Mouse (Mus musculus) thymus, adult 2 months (tissue): ENCODE measurements around the gene Snd1. TPM values are rescaled to one million over a fixed set of nuclear protein-coding genes. Genes with fewer than 3 reads are reported as not detected.

Experiments used
- DNase-seq: peaks from one replicate; pipeline ENCODE4 v3.0.0; 2021
- H3K27ac ChIP-seq: fragments of 200-500 bp; 2 replicates; pipeline ENCODE4 v1.5.1; 2012; ENCODE audit warnings: low read length, control low read depth; ENCODE audit not compliant: control insufficient read depth, insufficient read depth
- H3K27me3 ChIP-seq: fragments of 200-500 bp; 2 replicates; pipeline ENCODE4 v1.6.1; 2012; ENCODE audit warnings: mild to moderate bottlenecking, low read length, moderate library complexity, mixed read lengths; ENCODE audit not compliant: control insufficient read depth, insufficient read depth
- H3K36me3 ChIP-seq: fragments of 200-500 bp; 2 replicates; pipeline ENCODE4 v1.6.1; 2012; ENCODE audit warnings: mild to moderate bottlenecking, low read length, moderate library complexity; ENCODE audit not compliant: control insufficient read depth, insufficient read depth
- H3K4me1 ChIP-seq: fragments of 200-500 bp; replicated peaks from 2 replicates; pipeline ENCODE4 v1.6.1; 2012; ENCODE audit warnings: low read length; ENCODE audit not compliant: control insufficient read depth, insufficient read depth
- H3K4me3 ChIP-seq: fragments of 200-500 bp; 2 replicates; pipeline ENCODE4 v1.5.1; 2012; ENCODE audit warnings: mild to moderate bottlenecking, low read length, control low read depth, moderate library complexity; ENCODE audit not compliant: control insufficient read depth, insufficient read depth
- CTCF ChIP-seq: fragments of 200-500 bp; IDR thresholded peaks from 2 replicates; pipeline ENCODE4 v1.5.1; 2012; ENCODE audit warnings: mild to moderate bottlenecking, control low read depth, low read length, moderate library complexity, borderline replicate concordance; ENCODE audit not compliant: control insufficient read depth, poor library complexity, insufficient read depth; ENCODE audit errors: extremely low read depth
- POLR2A ChIP-seq: fragments of 200-500 bp; IDR thresholded peaks from 2 replicates; pipeline ENCODE4 v1.6.1; 2012; ENCODE audit warnings: mild to moderate bottlenecking, low read length, control low read depth, moderate library complexity; ENCODE audit not compliant: control insufficient read depth, poor library complexity, insufficient read depth; ENCODE audit errors: extremely low read depth
- WGBS: fragments of 180-500 bp; shearing (Covaris S2); methylation state at CpG from one replicate; pipeline ENCODE4 v1.1.7; 2018; 5-methylcytosine and 5-hydroxymethylcytosine counted together
- polyA plus RNA-seq: library from polyadenylated mRNA; depleted of rRNA; stranded (reverse); fragments of >200 nt; gene quantifications from 2 replicates; pipeline ENCODE4 v1.2.3, GENCODE M21; 2012

Gene Snd1
- polyA plus RNA-seq, 1 experiment = 79.3 TPM

DNA sequence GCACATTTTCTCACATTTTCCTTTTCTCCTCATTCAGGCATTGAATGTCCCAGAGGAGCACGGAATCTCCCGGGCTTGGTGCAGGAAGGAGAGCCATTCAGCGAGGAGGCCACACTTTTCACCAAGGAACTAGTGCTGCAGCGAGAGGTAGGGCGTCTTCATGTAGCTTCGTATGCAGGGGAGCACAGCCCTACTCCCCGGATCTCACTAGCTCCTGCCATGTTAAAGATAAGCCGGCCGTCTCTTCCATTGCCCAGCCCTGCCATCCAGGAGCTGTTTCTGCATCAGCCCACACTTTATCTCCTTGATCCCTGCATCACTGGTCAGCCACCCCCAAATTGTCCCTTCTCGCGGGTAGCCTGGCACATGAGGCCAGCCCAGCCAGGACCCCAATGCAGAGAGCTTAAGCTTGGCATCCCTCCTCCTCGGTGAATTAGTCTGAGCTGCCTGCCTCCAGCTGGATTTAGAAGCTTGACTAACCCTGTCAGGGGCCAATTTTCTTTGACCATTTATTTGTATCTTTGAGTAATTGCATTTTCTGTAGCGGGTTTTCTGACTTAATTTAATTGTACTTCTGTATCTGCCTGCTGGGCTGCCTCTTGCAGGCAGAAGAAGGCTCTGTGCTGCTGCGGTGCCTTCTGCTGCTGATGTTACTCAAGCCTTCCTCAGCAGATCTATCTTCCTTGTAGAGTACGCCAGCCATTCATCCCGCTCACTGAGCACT lies 321.0 kb downstream of the Snd1 start:
- H3K27me3 ChIP-seq = no peaks in the 10 kb centered on the region
- no peak overlapping the region for H3K4me3 ChIP-seq
- no peaks in the 10 kb centered on the region for H3K4me1 ChIP-seq
- 0 out of 2 replicates have a peak, but pooled peaks cover 4% of the 10 kb centered on the region for H3K36me3 ChIP-seq
- TF ChIP-seq CTCF (no peak), POLR2A (no peak)
- DNase-seq = no peak
- WGBS = 98% methylated on average over 16 of the region's 16 CpGs
- H3K27ac ChIP-seq = no peak overlapping the region

DNA sequence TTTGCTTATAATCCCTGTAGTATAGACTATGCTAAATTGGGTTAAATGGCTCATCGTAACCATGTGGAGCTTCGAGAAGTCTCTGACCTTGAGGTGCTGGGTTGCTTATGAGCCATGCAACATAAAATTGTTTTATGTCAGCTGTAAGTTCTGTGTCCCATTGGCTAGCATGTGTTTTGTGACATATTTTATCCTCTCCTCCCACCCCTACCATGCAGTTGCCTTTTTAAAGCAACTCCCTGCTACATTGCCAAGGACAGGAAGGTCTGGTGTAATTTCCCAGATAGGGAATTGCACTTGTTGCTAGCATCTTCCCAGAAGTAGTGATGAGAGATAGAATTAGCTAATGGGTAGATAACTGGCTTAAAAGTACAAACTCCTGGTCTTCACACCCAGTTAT lies 324.9 kb downstream of the Snd1 start:
- Histone ChIP-seq H3K27me3 (no peaks in the 10 kb centered on the region), H3K27ac (no peak overlapping the region), H3K4me1 (no peaks in the 10 kb centered on the region), H3K36me3 (0 out of 2 replicates have a peak, but pooled peaks cover 4% of the 10 kb centered on the region), H3K4me3 (no peak overlapping the region)
- DNase-seq = no peak
- WGBS = 97% methylated on average over 2 of the region's 2 CpGs
- TF ChIP-seq CTCF = no peak
- no peak for TF ChIP-seq POLR2A

DNA sequence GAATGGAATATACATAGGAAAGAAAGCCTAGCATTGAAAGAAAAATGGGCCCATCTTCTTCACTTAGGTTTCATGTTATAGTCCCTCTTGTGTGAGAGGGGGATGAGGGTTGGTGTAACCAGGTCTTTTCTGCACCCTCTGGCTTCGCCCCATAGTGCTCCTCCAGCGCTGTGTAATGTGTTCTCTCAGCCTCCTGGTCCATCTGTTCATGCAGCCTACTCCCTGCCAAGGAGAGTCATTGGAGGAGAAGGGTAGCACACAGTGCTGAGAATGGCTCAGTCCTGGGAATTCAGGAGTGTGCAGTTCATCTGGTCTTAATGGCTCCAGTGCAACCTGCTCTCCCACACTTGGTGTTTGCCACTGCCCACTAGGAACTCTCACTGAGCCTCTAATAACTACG lies 326.0 kb downstream of the Snd1 start:
- TF ChIP-seq POLR2A (no peak), CTCF (no peak)
- 96% methylated on average over 3 of the region's 3 CpGs for WGBS
- no peak overlapping the region for H3K27ac ChIP-seq
- no peaks in the 10 kb centered on the region for H3K4me1 ChIP-seq
- H3K27me3 ChIP-seq = no peaks in the 10 kb centered on the region
- H3K36me3 ChIP-seq = 0 out of 2 replicates have a peak, but pooled peaks cover 2% of the 10 kb centered on the region
- no peak for DNase-seq
- H3K4me3 ChIP-seq = no peak overlapping the region

DNA sequence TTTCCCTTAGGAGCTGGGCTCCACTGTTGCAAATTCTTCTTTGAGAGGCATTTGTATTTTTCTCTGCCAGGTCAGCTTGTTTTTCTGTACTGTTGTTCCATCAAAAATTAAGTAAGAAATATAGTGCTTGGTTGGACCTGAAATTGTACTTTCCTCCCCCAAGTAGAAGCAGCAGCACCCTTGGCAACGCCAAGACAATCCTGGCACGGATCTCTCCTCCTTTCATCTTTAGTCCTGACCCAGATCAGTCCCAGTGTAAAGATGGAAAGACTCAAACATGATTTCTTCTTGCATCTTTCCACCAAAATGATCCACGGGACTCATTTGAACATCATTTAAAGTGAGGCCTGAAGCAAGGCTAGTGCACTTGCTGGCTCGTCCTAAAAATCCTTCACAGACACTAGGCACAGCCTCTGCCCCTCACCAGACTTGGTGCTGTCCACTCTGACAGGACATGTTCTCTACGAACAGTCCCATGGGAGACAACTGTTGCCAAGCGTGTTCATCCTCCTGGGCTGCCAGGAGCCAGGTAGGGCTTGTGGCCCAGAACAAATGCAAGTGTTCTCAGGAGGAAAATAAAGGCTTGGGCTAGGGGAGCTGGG lies 328.8 kb downstream of the Snd1 start:
- Histone ChIP-seq H3K36me3 (no peaks in the 10 kb centered on the region), H3K27ac (no peak overlapping the region), H3K27me3 (no peaks in the 10 kb centered on the region), H3K4me3 (no peak overlapping the region), H3K4me1 (no peaks in the 10 kb centered on the region)
- 96% methylated on average over 6 of the region's 6 CpGs for WGBS
- TF ChIP-seq POLR2A (no peak), CTCF (no peak)
- DNase-seq = no peak

DNA sequence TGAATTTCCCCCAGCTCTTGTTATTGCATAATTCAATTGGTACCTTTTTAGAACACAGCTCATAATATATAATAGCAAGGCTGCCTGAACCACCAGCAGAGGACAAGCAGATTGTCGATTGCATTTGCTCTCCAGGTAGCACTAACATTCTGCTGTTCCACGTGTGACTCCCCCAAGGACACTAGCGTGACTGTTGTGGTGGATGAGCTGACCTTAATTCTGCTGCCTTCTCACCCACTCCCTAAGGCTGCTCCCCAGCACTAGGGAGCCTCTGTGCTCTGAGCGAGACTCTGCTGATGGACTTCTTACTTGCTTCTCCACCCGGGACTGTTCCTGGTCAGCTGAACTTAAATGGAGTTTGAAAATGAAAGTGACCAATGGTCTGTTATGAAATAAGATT lies 329.8 kb downstream of the Snd1 start:
- DNase-seq = no peak
- WGBS = 95% methylated on average over 5 of the region's 5 CpGs
- H3K27me3 ChIP-seq = no peaks in the 10 kb centered on the region
- H3K36me3 ChIP-seq = no peaks in the 10 kb centered on the region
- H3K4me1 ChIP-seq = no peaks in the 10 kb centered on the region
- no peak overlapping the region for H3K4me3 ChIP-seq
- H3K27ac ChIP-seq = no peak overlapping the region
- TF ChIP-seq POLR2A (no peak), CTCF (no peak)

DNA sequence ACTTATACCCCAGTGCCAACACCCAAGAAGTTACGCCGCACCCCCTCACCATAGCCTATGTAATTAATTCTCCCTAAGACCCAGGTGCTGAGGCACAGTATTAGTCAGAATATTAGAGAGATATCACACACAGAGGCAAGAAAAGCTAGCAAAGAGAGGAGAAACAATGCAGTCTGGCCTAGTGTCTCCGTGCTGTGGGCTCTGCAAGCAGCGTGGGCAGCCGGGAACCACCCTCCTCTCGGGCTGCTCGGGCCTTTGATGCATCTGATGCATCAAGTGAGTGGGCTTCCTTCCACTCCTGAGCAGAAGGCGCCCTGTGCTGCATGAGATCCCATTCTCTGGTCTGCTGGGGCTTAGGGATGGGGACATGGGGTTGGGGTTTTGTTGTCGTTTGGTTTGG lies 338.1 kb downstream of the Snd1 start:
- 89% methylated on average over 9 of the region's 9 CpGs for WGBS
- no peaks in the 10 kb centered on the region for H3K4me1 ChIP-seq

DNA sequence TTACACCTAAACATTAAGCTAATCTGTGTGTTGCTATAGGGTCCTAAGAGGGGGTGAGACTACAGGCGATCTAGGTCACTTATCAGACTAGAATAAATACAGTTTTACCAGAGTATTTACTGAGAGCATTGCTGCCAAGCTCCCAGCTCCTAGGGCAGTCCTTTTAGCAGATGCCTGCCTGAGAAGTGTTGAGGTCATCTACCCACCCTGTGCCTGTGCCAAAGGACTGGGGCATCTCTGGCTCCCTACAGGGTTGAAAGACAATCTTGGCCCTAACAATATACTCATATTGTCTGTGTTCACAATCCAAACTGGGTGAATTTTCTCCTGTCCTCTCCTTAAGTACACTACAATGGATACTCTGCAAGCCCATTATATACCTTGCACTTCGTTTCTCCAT lies 340.0 kb downstream of the Snd1 start:
- H3K27me3 ChIP-seq = no peaks in the 10 kb centered on the region
- no peak overlapping the region for H3K4me3 ChIP-seq
- no peak for DNase-seq
- 95% methylated on average over 2 of the region's 2 CpGs for WGBS
- no peak for TF ChIP-seq POLR2A
- TF ChIP-seq CTCF = no peak
- H3K36me3 ChIP-seq = no peaks in the 10 kb centered on the region
- H3K4me1 ChIP-seq = no peaks in the 10 kb centered on the region
- no peak overlapping the region for H3K27ac ChIP-seq

More for the DNA sequence above, 338.1 kb downstream of the Snd1 start:
- Histone ChIP-seq H3K27ac (no peak overlapping the region), H3K36me3 (no peaks in the 10 kb centered on the region), H3K27me3 (no peaks in the 10 kb centered on the region), H3K4me3 (no peak overlapping the region)
- DNase-seq = no peak
- no peak for TF ChIP-seq CTCF
- TF ChIP-seq POLR2A = no peak
